Mouse (Mus musculus) heart, embryonic 11.5 days (tissue): ENCODE measurements around the gene Faah. TPM values are rescaled to one million over a fixed set of nuclear protein-coding genes. Genes with fewer than 3 reads are reported as not detected.

Experiments
- ATAC-seq: fragments of 200-750 bp; cut with Nextera tagmentation; replicated peaks from 2 replicates; pipeline ENCODE4 v1.8.0; 2017; ENCODE audit warnings: moderate library complexity; ENCODE audit not compliant: insufficient number of reproducible peaks, low FRiP score, low TSS enrichment
- H3K27ac ChIP-seq: fragments of 300-500 bp; sonication (generic); 2 replicates; pipeline ENCODE4 v1.5.1; 2014; ENCODE audit warnings: mild to moderate bottlenecking, low read depth, low read length
- H3K27me3 ChIP-seq: fragments of 300-500 bp; sonication (generic); 2 replicates; pipeline ENCODE4 v1.6.1; 2014; ENCODE audit warnings: mild to moderate bottlenecking, low read length, mixed read lengths; ENCODE audit not compliant: control insufficient read depth, insufficient read depth
- H3K36me3 ChIP-seq: fragments of 300-500 bp; sonication (generic); 2 replicates; pipeline ENCODE4 v1.6.1; 2014; ENCODE audit warnings: mild to moderate bottlenecking, low read length, moderate library complexity, mixed read lengths; ENCODE audit not compliant: control insufficient read depth, insufficient read depth
- H3K4me1 ChIP-seq: fragments of 300-500 bp; sonication (generic); 2 replicates; pipeline ENCODE4 v1.6.1; 2014; ENCODE audit warnings: low read length; ENCODE audit not compliant: control insufficient read depth, insufficient read depth
- H3K4me2 ChIP-seq: fragments of 300-500 bp; sonication (generic); 2 replicates; pipeline ENCODE4 v1.6.1; 2014; ENCODE audit warnings: mild to moderate bottlenecking, moderate library complexity
- H3K4me3 ChIP-seq: fragments of 300-500 bp; sonication (generic); 2 replicates; pipeline ENCODE4 v1.5.1; 2014; ENCODE audit warnings: low read depth, low read length
- H3K9ac ChIP-seq: fragments of 300-500 bp; sonication (generic); 2 replicates; pipeline ENCODE4 v1.6.1; 2014; ENCODE audit warnings: mild to moderate bottlenecking, low read depth, low read length, moderate library complexity
- H3K9me3 ChIP-seq: fragments of 300-500 bp; sonication (generic); replicated peaks from 2 replicates; pipeline ENCODE4 v1.6.1; 2016; ENCODE audit warnings: low read length; ENCODE audit not compliant: control insufficient read depth
- WGBS: fragments of 180-500 bp; shearing (Covaris S2); extraction: QIAGEN DNeasy Blood & Tissue Kit; methylation state at CpG from one replicate; pipeline ENCODE4 v1.1.7; 2014; ENCODE audit not compliant: insufficient replicate concordance; 5-methylcytosine and 5-hydroxymethylcytosine counted together
- polyA plus RNA-seq: library from polyadenylated mRNA; unstranded; fragments of >200 nt; fragmentation: Nextera tagmentation; extraction: Ambion mirVana; gene quantifications from 2 replicates; pipeline ENCODE4 v1.2.1, GENCODE M21; 2014

The Faah gene
- polyA plus RNA-seq, 1 experiment from 2014 or later = 0.94 TPM

GRCm38 (mm10) chr4:115954656-115955493, 62.9 kb downstream of the Faah start:
- peak overlapping the region; percentile 40 for H3K4me2 ChIP-seq
- no peak for ATAC-seq
- 1% methylated on average over 19 of the region's 19 CpGs for WGBS
- H3K4me1 ChIP-seq = no peaks in the 10 kb centered on the region
- H3K36me3 ChIP-seq = no peaks in the 10 kb centered on the region
- no peaks in the 10 kb centered on the region for H3K9me3 ChIP-seq
- H3K27me3 ChIP-seq = peaks cover 86% of the 10 kb centered on the region
- H3K4me3 ChIP-seq = no peak overlapping the region
- H3K27ac ChIP-seq = no peak overlapping the region
- no peak overlapping the region for H3K9ac ChIP-seq

- no peaks in the 10 kb centered on the region for H3K36me3 ChIP-seq
- H3K9ac ChIP-seq = no peak overlapping the region
- peaks cover 93% of the 10 kb centered on the region for H3K27me3 ChIP-seq
- no peaks in the 10 kb centered on the region for H3K9me3 ChIP-seq
- H3K4me2 ChIP-seq = no peak overlapping the region
- ATAC-seq = no peak
- H3K4me3 ChIP-seq = no peak overlapping the region
- 47% methylated on average over 5 of the region's 5 CpGs for WGBS
- H3K27ac ChIP-seq = no peak overlapping the region
- H3K4me1 ChIP-seq = no peaks in the 10 kb centered on the region
Measured at GRCm38 (mm10) chr4:115953559-115953958, 64.2 kb downstream of the Faah start.

- H3K4me3 ChIP-seq = no peak overlapping the region
- no peaks in the 10 kb centered on the region for H3K9me3 ChIP-seq
- WGBS = 13% methylated on average over 6 of the region's 6 CpGs
- no peak overlapping the region for H3K9ac ChIP-seq
- no peak overlapping the region for H3K4me2 ChIP-seq
- H3K27ac ChIP-seq = no peak overlapping the region
- ATAC-seq = no peak
- H3K27me3 ChIP-seq = peaks cover 91% of the 10 kb centered on the region
- H3K36me3 ChIP-seq = no peaks in the 10 kb centered on the region
- H3K4me1 ChIP-seq = no peaks in the 10 kb centered on the region
Measured at GRCm38 (mm10) chr4:115952758-115953157, 65.0 kb downstream of the Faah start.

- H3K9me3 ChIP-seq = no peaks in the 10 kb centered on the region
- H3K4me1 ChIP-seq = no peaks in the 10 kb centered on the region
- H3K27ac ChIP-seq = no peak overlapping the region
- peaks cover 86% of the 10 kb centered on the region for H3K27me3 ChIP-seq
- no peak overlapping the region for H3K9ac ChIP-seq
- no peak overlapping the region for H3K4me3 ChIP-seq
- H3K36me3 ChIP-seq = no peaks in the 10 kb centered on the region
- 1% methylated on average over 39 of the region's 41 CpGs for WGBS
- ATAC-seq = no peak
- H3K4me2 ChIP-seq = peak overlapping the region; percentile 40
Measured at GRCm38 (mm10) chr4:115943669-115944314, 73.9 kb downstream of the Faah start.

GRCm38 (mm10) chr4:115941242-115941820, 76.4 kb downstream of the Faah start:
- no peak for ATAC-seq
- Histone ChIP-seq H3K9ac (no peak overlapping the region), H3K27me3 (peaks cover 98% of the 10 kb centered on the region), H3K27ac (no peak overlapping the region), H3K4me3 (no peak overlapping the region), H3K9me3 (no peaks in the 10 kb centered on the region), H3K4me2 (no peak overlapping the region), H3K4me1 (peaks cover 3% of the 10 kb centered on the region; the same call in 1 of the 2 replicates), H3K36me3 (no peaks in the 10 kb centered on the region)
- 4% methylated on average over 9 of the region's 9 CpGs for WGBS

- Histone ChIP-seq H3K4me1 (peaks cover 3% of the 10 kb centered on the region; the same call in 1 of the 2 replicates), H3K27ac (no peak overlapping the region), H3K4me3 (no peak overlapping the region), H3K4me2 (no peak overlapping the region), H3K9me3 (no peaks in the 10 kb centered on the region), H3K9ac (no peak overlapping the region), H3K36me3 (no peaks in the 10 kb centered on the region), H3K27me3 (peaks cover 98% of the 10 kb centered on the region)
- ATAC-seq = no peak
- 6% methylated on average over 3 of the region's 3 CpGs for WGBS
Measured at GRCm38 (mm10) chr4:115940681-115941080, 77.0 kb downstream of the Faah start.

GRCm38 (mm10) chr4:115939295-115940102, 78.2 kb downstream of the Faah start, which contains the start of gene Dmbx1:
Gene Dmbx1, minus strand, starts transcription at chr4:115939926.
- WGBS = under 1% methylated on average over 68 of the region's 71 CpGs
- no peak within 1 kb of the TSS for H3K27ac ChIP-seq

More at GRCm38 (mm10) chr4:115939295-115940102, 78.2 kb downstream of the Faah start, which contains the start of gene Dmbx1:
- ATAC-seq = no peak
- peaks cover 3% of the 10 kb centered on the region; the same call in 1 of the 2 replicates for H3K4me1 ChIP-seq
- peaks cover 97% of the 10 kb centered on the region for H3K27me3 ChIP-seq
- peak within 1 kb of the TSS; percentile 66 for H3K4me2 ChIP-seq
- no peaks in the 10 kb centered on the region for H3K9me3 ChIP-seq
- no peak within 1 kb of the TSS for H3K9ac ChIP-seq
- peak within 1 kb of the TSS; percentile 43 for H3K4me3 ChIP-seq
- H3K36me3 ChIP-seq = no peaks in the 10 kb centered on the region
